Mouse (Mus musculus) testis, adult 2 months (tissue): ENCODE measurements around the gene Kazn.

Experiments used
- CTCF ChIP-seq: fragments of 200-500 bp; IDR thresholded peaks from 2 replicates; pipeline ENCODE4 v1.5.1; 2012; ENCODE audit warnings: low read depth, mild to moderate bottlenecking, inconsistent platforms, low read length, moderate library complexity; ENCODE audit not compliant: control insufficient read depth, insufficient read depth, insufficient replicate concordance
- POLR2A ChIP-seq: fragments of 200-500 bp; IDR thresholded peaks from 2 replicates; pipeline ENCODE4 v1.6.1; 2012; ENCODE audit warnings: low read depth, mild to moderate bottlenecking, inconsistent platforms, low read length, moderate library complexity; ENCODE audit not compliant: control insufficient read depth

DNA sequence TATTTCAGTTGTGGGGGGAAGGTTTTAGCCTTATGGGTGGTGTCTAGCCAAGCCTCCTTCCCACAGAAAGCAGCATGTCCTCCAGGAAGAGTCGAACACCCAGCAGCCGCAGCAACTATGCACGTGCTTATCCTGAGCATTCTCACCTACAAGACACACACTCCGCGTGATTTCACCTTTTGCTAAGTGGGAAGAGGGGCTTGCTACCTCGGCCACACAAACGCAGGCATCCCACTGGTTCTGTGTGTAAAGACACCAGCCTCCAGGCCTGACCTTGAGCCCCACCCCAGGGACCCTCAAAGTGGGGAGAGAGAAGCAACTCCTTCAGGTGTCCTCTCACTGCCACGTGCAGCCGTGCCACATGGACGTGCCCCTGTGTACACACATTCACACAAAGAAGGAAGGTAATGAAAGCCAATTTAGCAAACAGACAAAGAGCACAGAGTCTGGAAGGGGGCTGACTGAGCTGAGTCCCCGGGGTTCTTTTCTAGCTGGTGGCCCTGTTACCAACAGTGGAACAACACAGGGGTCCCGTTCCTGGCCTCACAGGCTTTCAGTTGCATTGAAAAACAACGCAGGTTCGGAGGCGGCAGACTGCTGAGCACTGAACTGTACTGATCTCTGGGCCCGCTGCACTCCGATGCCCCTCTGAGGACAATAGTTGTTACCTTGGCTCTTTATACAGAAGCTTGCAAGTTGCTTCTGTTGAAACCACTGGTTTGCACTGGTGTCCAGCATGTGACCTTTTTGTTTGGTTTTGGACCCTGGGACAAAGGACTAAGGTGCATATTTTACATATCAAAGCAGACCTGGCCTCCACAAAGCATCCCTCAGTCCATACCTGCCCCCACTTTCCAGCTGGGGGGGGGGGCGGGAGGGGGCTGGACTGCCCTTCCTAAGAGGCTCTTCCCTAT lies 170.0 kb downstream of the Kazn start:
- no peak for TF ChIP-seq CTCF
- TF ChIP-seq POLR2A: no peak
